Mouse (Mus musculus): ENCODE data around the gene Gm14139. TPM values are rescaled to one million over a fixed set of nuclear protein-coding genes. Genes with fewer than 3 reads are reported as not detected.
"Not testable (repeated sequence)": the region's sequence is repeated elsewhere in the genome, so short reads cannot be mapped to it uniquely, and the experiment has no call there.

The Gm14139 gene
- polyA plus RNA-seq (2016; fragmentation: Nextera tagmentation; extraction: Ambion mirVana) = not detected in 2 replicates

DNA sequence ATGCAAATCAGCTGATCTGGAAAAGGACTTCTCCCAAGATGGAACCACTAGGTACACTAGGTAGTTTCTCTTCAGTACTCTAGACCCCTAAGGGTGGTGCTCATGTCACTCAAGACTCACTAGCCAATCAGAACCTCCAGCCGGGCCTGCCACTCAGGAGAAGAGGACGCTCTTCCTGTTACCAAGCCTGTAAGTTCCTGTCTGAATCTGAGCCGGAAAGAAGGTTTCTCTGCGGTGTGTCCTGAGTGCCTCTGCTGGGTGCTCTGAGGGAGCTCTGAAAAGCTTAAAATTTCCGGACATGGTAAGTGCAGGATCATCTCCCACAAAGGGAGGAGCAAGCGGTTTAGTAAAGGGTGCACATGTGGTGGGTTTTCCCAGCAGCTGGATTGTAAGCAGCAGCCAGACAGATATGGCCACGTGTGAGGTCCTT lies at the start of gene Gm14139:
Gene Gm14139, plus strand, starts transcription at position 186 of the 430 bp plus-strand sequence.
- 81% methylated on average over 7 of the region's 7 CpGs for WGBS
- not testable (repeated sequence) for H3K36me3 ChIP-seq; H3K9ac ChIP-seq (replicated peaks); H3K27me3 ChIP-seq; H3K4me1 ChIP-seq; H3K4me2 ChIP-seq (replicated peaks); H3K27ac ChIP-seq (replicated peaks); ATAC-seq (ENCODE audit: low FRiP score, low read depth); H3K4me3 ChIP-seq
- H3K9me3 ChIP-seq = peaks cover 15% of the 10 kb centered on the region; the same call in 1 of the 2 replicates

DNA sequence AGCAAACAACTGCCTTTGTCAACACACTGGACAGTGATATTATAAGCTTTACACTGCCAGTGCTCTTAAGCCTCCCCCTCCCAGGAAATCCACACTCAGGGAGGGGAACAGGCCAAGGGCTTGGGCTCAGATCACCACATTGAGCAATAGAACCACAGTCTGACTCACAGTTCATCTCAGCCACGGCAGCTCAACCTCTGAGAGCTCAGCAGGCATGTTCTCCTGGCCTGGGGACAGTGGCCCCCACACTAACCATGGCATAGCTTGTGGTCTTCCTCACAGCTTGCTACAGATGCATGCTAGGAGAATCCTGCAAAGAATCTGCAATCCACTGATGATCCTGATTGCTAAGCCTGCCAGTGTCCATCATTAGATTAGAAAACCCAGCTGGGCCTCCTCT lies 49.6 kb upstream of the Gm14139 start:
- not testable (repeated sequence) for H3K4me2 ChIP-seq (replicated peaks); H3K27me3 ChIP-seq; H3K4me1 ChIP-seq; H3K9ac ChIP-seq (replicated peaks); H3K4me3 ChIP-seq; H3K27ac ChIP-seq (replicated peaks); ATAC-seq (ENCODE audit: low FRiP score, low read depth)
- H3K36me3 ChIP-seq = peaks cover 35% of the 10 kb centered on the region
- 81% methylated on average over 1 of the region's 1 CpGs for WGBS
- H3K9me3 ChIP-seq = peaks cover 34% of the 10 kb centered on the region

DNA sequence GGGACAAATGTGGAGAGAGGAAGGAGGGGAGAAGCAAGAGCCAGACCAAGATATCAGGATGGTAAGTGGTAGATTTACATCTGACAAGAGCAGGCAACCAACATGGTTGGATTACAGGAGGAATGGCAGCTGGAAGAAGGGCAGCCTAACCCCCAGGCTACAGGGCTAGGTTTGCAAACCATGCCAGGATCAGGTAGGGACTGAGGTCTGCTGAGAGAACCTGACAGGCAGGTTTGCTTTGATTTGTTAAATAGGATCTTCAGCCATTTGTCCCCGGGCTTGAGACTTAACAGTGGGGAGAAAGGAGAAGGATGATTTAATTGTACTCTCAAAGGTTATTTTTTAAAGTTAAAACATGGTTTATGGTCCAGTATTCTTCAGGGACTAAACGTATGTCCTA lies 48.8 kb upstream of the Gm14139 start:
- 88% methylated on average over 2 of the region's 2 CpGs for WGBS
- H3K4me2 ChIP-seq (replicated peaks) = no peak overlapping the region
- H3K27ac ChIP-seq (replicated peaks) = no peak overlapping the region
- no peak for ATAC-seq (ENCODE audit: low FRiP score, low read depth)
- peaks cover 33% of the 10 kb centered on the region for H3K36me3 ChIP-seq
- H3K27me3 ChIP-seq = no peaks in the 10 kb centered on the region
- H3K9me3 ChIP-seq = peaks cover 30% of the 10 kb centered on the region; the same call in 1 of the 2 replicates
- no peak overlapping the region for H3K4me3 ChIP-seq
- peaks cover 9% of the 10 kb centered on the region for H3K4me1 ChIP-seq
- H3K9ac ChIP-seq (replicated peaks) = no peak overlapping the region

DNA sequence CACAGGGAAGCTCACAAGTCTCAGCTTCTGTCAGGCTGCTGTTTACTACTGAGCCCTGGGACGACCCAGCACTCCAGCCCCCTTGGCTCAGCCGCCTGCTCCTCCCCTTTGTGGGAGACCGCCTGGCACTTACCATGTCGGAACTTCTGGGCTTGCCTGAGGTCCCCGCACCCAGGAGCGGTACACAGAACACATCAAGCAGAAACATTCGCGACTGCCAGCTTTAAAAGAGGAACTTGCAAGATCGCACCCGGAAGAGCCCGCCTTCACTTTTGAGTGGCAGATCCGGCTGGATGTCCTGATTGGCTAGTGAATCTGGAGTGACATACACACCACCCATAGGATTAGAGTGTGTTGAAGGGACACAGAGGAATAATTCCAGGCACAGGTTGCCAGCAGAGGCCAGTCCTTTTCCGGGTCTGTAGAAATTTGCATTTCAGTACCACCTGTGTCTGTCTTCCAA lies 45.1 kb upstream of the Gm14139 start, which contains the start of gene Zfp120:
Gene Zfp120, minus strand, starts transcription at position 274 of the 463 bp plus-strand sequence.
- H3K27ac ChIP-seq (replicated peaks) = peak within 1 kb of the TSS; percentile 58
- H3K4me3 ChIP-seq = peak within 1 kb of the TSS; percentile 84
- 1% methylated on average over 13 of the region's 13 CpGs for WGBS
- H3K4me2 ChIP-seq (replicated peaks) = peak within 1 kb of the TSS; percentile 70
- peaks cover 9% of the 10 kb centered on the region for H3K4me1 ChIP-seq
- H3K9ac ChIP-seq (replicated peaks) = peak within 1 kb of the TSS; percentile 81
- H3K27me3 ChIP-seq = no peaks in the 10 kb centered on the region
- H3K9me3 ChIP-seq = 0 out of 2 replicates have a peak, but pooled peaks cover 6% of the 10 kb centered on the region
- ATAC-seq (ENCODE audit: low FRiP score, low read depth) = peak; percentile 100
- H3K36me3 ChIP-seq = peaks cover 17% of the 10 kb centered on the region

DNA sequence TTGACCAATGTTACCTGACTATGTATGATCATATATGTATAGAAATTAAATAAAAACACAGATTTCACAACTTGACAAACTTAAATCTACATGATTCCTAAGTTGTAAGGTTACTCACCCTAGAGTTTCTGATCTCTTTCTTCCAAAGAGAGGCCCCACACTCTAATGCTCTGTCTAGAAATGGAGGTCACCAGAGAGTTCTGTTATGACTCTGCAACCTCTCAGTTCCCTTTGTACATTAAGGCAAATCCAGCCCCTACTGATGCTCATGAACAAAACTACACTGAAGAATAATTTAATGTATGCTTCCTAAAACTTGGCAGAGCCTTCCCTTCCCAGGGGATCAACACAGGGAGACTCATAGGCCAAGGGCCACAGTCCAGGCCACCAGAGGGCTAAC lies 14.9 kb upstream of the Gm14139 start:
- no peak overlapping the region for H3K4me3 ChIP-seq
- no peaks in the 10 kb centered on the region for H3K27me3 ChIP-seq
- H3K9ac ChIP-seq (replicated peaks) = no peak overlapping the region
- H3K4me2 ChIP-seq (replicated peaks) = no peak overlapping the region
- no peaks in the 10 kb centered on the region for H3K9me3 ChIP-seq
- ATAC-seq (ENCODE audit: low FRiP score, low read depth) = no peak
- H3K4me1 ChIP-seq = no peaks in the 10 kb centered on the region
- H3K27ac ChIP-seq (replicated peaks) = no peak overlapping the region
- H3K36me3 ChIP-seq = no peaks in the 10 kb centered on the region

DNA sequence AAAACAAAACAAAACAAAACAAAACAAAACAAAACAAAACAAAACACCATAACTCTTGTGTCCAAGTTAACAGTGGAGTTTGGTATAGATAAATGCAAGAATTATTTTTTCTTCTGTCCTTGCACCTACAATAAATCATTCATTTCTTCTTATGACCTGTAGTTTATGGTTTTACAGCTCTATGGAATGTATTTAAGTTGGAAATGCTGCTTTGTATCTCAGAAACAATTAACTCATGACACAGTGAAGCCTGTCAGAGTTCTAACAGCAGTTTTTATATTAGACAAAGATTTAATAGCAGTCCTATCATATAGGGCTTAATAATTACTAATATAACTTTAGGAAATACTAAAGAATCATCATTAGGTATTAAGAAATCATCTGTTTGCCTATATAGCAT lies 7.7 kb upstream of the Gm14139 start:
- Histone ChIP-seq H3K4me2 (replicated peaks) (no peak overlapping the region), H3K36me3 (no peaks in the 10 kb centered on the region), H3K9me3 (peaks cover 13% of the 10 kb centered on the region; the same call in 1 of the 2 replicates), H3K4me1 (no peaks in the 10 kb centered on the region), H3K4me3 (no peak overlapping the region), H3K27me3 (no peaks in the 10 kb centered on the region), H3K9ac (replicated peaks) (no peak overlapping the region), H3K27ac (replicated peaks) (no peak overlapping the region)
- no peak for ATAC-seq (ENCODE audit: low FRiP score, low read depth)

DNA sequence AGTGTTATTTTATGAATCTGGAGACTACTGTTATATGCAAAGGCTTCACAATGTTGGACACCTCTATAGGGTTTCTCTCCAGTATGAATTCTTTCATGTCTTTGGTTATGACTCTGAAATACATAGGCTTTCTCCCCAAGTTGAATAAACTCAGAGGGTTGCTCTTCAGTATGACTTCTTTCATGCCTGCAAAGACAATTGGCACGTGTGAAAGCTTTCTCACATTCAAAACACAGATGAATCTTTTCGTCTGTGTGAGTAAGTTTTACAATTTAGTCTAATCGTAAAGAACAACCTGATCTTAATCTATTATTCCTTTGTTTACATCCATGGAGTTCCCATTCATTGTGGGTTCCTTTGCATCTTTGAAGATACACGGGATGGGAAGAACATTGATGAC lies 2.0 kb upstream of the Gm14139 start, which contains the start of gene Gm10770:
Gene Gm10770, minus strand, starts transcription at position 101 of the 400 bp plus-strand sequence.
- peaks cover 15% of the 10 kb centered on the region; the same call in 1 of the 2 replicates for H3K9me3 ChIP-seq
- 82% methylated on average over 4 of the region's 4 CpGs for WGBS
- H3K4me3 ChIP-seq = not testable (repeated sequence)

DNA sequence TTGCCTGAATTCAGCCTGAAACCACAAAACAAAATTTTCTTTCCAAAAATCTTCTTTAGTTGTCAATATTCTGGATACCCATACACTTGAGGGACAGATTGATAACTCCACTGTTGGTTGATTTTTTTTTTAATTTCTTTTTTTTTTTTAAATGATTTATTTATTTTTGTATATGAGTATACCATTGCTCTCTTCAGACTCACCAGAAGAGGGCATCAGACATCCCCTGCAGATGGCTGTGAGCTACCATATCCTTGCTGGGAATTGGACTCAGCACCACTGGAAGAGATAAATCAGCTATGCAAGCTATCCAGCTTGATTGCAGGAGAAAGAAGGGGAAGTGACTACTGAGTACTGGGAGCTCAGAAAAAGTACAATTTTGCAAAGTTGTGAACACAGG lies 509 bp upstream of the Gm14139 start:
- H3K4me3 ChIP-seq; H3K36me3 ChIP-seq; H3K27ac ChIP-seq (replicated peaks); H3K9ac ChIP-seq (replicated peaks); H3K4me1 ChIP-seq; ATAC-seq (ENCODE audit: low FRiP score, low read depth); H3K4me2 ChIP-seq (replicated peaks); H3K27me3 ChIP-seq: not testable (repeated sequence)
- peaks cover 15% of the 10 kb centered on the region; the same call in 1 of the 2 replicates for H3K9me3 ChIP-seq

More for the DNA sequence above, 2.0 kb upstream of the Gm14139 start, which contains the start of gene Gm10770:
- not testable (repeated sequence) for H3K27me3 ChIP-seq; ATAC-seq (ENCODE audit: low FRiP score, low read depth); H3K27ac ChIP-seq (replicated peaks); H3K4me1 ChIP-seq; H3K9ac ChIP-seq (replicated peaks); H3K4me2 ChIP-seq (replicated peaks); H3K36me3 ChIP-seq

DNA sequence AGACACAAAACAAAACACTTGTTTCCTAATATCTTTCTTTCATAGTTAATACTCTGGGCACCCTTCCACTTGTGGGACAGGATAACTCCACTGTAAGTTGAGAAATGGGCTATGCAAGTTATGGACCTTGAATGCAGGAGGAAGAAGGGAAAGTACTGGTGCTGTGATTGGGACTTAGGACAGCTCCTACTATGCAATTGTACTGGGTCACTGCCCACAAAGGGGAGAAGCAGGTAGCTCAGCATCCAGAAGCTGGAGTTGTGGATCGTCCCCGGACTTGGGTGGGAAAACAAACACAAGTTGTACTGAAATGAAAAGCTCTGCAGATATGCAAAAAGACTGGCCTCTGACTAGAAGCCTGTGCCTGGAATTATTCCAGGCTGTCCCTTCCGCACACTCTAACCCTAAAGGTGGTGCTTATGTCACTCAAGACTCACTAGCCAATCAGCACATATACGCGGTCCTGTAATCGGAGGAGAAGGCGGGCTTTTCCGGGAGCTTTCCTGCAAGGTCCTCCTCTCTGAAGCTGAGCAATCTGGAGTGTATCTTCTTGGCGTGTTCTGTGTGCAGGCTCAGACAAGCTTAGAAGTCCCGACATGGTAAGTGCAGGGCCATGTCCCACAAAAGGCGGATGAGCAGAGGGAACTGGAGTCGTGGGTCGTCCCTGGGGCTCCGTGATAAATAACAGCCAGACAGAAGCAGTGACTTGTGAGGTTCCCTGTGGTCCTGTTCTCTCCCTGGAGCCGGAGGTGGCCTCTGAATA lies 36.2 kb downstream of the Gm14139 start, which contains the start of gene Zfp937:
Gene Zfp937, plus strand, starts transcription at position 474 of the 763 bp plus-strand sequence.
- peak within 1 kb of the TSS; percentile 37 for H3K9ac ChIP-seq (replicated peaks)
- H3K27ac ChIP-seq (replicated peaks); H3K27me3 ChIP-seq; H3K4me1 ChIP-seq; H3K9me3 ChIP-seq; H3K36me3 ChIP-seq: not testable (repeated sequence)
- peak; percentile 100 for ATAC-seq (ENCODE audit: low FRiP score, low read depth)
- H3K4me3 ChIP-seq = peak within 1 kb of the TSS; percentile 47
- H3K4me2 ChIP-seq (replicated peaks) = peak within 1 kb of the TSS; percentile 48
- 3% methylated on average over 15 of the region's 15 CpGs for WGBS

DNA sequence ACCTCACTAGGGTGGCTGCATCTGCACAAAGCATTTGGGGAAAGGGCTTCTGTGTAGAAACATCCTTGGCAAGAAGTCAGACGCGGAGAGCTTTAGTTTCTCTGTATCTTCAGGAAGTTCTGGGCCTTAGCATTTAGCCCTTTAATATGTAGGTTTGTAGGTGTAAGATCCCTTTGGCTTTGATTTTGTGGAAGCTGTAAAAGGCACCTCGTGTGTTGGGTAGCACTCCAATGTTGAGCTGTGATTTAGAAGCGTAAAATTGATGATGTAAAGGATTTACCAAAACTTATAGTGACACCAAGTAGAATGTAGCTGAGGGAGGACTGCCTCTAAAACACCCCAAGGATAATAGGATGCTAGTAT lies 36.8 kb downstream of the Gm14139 start:
- H3K36me3 ChIP-seq; H3K27ac ChIP-seq (replicated peaks); H3K9me3 ChIP-seq; H3K4me1 ChIP-seq; ATAC-seq (ENCODE audit: low FRiP score, low read depth); H3K27me3 ChIP-seq: not testable (repeated sequence)
- Histone ChIP-seq H3K4me3 (peak overlapping the region; percentile 47), H3K4me2 (replicated peaks) (peak overlapping the region; percentile 48), H3K9ac (replicated peaks) (peak overlapping the region; percentile 37)
- WGBS = 24% methylated on average over 4 of the region's 4 CpGs

DNA sequence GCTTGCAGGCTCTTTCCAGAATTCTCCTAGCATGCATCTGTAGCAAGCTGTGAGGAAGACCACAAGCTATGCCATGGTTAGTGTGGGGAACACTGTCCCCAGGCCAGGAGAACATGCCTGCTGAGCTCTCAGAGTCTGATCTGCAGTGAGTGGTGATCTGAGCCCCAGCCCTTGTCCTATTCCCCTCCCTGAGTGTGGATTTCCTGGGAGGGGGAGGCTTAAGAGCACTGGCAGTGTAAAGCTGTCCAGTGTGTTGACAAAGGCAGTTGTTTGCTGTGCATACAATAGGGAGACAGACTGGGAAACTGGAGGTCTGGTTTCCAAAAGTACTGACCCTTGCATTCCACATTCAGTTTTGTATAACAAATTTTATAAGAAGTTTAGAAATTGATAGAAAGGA lies 41.7 kb downstream of the Gm14139 start:
- H3K4me1 ChIP-seq; H3K4me3 ChIP-seq; H3K9ac ChIP-seq (replicated peaks); H3K27me3 ChIP-seq; H3K9me3 ChIP-seq; H3K4me2 ChIP-seq (replicated peaks); H3K36me3 ChIP-seq; H3K27ac ChIP-seq (replicated peaks); ATAC-seq (ENCODE audit: low FRiP score, low read depth): not testable (repeated sequence)

Data from midbrain, embryonic 12.5 days (tissue).